Mouse (Mus musculus): ENCODE measurements around the gene Gm17622. TPM values are rescaled to one million over a fixed set of nuclear protein-coding genes. Genes with fewer than 3 reads are reported as not detected.

The Gm17622 gene
- polyA plus RNA-seq, 1 experiment from 2014 or later: not detected

Other genes starting within 250 kb of the Gm17622 start
- gene Poc5, start 102.4 kb upstream of the Gm17622 start, polyA plus RNA-seq (2016; fragmentation: Nextera tagmentation; extraction: Ambion mirVana): 17.7 and 20.0 TPM in 2 replicates
- 0.11 and 0.31 TPM in 2 replicates for gene Ankdd1b, start 19.5 kb upstream of the Gm17622 start, polyA plus RNA-seq (2016; fragmentation: Nextera tagmentation; extraction: Ambion mirVana)
- gene Polk, start 51.8 kb downstream of the Gm17622 start, polyA plus RNA-seq (2016; fragmentation: Nextera tagmentation; extraction: Ambion mirVana): 9.5 and 9.9 TPM in 2 replicates
- gene Col4a3bp, start 51.9 kb downstream of the Gm17622 start, polyA plus RNA-seq (2016; fragmentation: Nextera tagmentation; extraction: Ambion mirVana): 6.8 and 7.3 TPM in 2 replicates
- 131 and 141 TPM in 2 replicates for gene Hmgcr, start 180.2 kb downstream of the Gm17622 start, polyA plus RNA-seq (2016; fragmentation: Nextera tagmentation; extraction: Ambion mirVana)